Mouse (Mus musculus) cerebral cortex, adult 2 months (tissue): ENCODE data around the gene Gm28490.

Experiments used
- WGBS: fragments of 180-500 bp; shearing (Covaris S2); methylation state at CpG from one replicate; pipeline ENCODE4 v1.1.7; 2018; 5-methylcytosine and 5-hydroxymethylcytosine counted together

Gm28490 gene

GRCm38 (mm10) chrY:31634656-31635055 lies at the start of gene Gm28490:
Gene Gm28490, minus strand, starts transcription at chrY:31634756.
- WGBS: no CpG with 5 or more reads among the region's 8 CpGs
